Mouse (Mus musculus) gastrocnemius, postnatal 36 days (tissue): Measurements from ENCODE around the gene Zkscan3. TPM values are rescaled to one million over a fixed set of nuclear protein-coding genes. Genes with fewer than 3 reads are reported as not detected.
"Not testable (repeated sequence)": the region's sequence is repeated elsewhere in the genome, so short reads cannot be mapped to it uniquely, and the experiment has no call there.

Source experiments
- DNase-seq, 2 experiments: peaks; one replicate each; pipeline ENCODE4 v3.0.0; 2022
- intact Hi-C: fragments of 180-260 bp; cut with DNase I; formaldehyde crosslinking; loops from one replicate; pipeline ENCODE4 v1.15.1; 2025
- microRNA-seq, 2 experiments: library from miRNA; unstranded; fragments of <30 nt; microRNA quantifications; one replicate each; pipeline ENCODE4 v1.2.0; 2021
- total RNA-seq, 2 experiments: library from RNA; stranded (reverse); gene quantifications; 2 replicates each; pipeline ENCODE4 v1.2.3; 2021

The Zkscan3 gene
- total RNA-seq, 2 experiments from 2014 or later, result 14.7 to 14.9 TPM

DNA sequence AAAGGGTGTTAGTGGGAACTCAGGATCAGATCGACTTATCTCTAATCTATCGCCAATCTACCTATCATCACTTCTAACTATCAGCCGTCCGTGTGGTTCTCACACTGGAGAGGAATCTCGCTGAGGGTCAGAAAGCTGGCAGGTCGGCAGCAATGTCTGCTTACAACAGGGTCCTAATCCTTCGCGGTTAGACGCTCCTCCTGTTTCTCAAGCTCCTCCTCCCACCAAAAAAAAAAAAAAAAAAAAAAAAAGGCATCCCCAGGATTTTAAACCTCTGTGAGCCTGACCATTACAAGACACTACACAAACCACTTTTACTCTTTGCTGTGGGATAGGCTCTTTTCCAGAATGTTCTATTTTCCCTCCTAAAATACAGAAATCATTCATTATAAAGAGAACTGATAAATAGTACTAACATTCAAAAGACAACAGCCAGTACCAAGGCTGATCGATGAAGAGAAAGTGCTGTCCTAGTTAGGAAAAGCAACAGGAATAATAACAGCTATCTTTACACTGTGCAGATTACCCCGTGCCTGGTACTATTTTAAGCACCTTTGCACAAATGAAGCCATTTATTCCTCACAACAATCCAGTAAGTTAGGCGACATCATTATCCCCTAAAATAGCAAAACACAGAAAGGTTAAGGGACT is 794 bp downstream of the Zkscan3 start:
- no peak for DNase-seq
- intact Hi-C loops, result loop anchor here (5.0 to 10.0 kb wide), 3 partner anchors 51 to 131 kb away; partner anchors contain the start of genes Gm11273, Zkscan8 and Zscan26

- intact Hi-C loops, result loop anchor here (5.0 to 10.0 kb wide), 3 partner anchors 51 to 131 kb away; partner anchors contain the start of genes Gm11273, Zkscan8 and Zscan26
- DNase-seq, result no peak
Measured at GRCm38 (mm10) chr13:21401166-21401565, 1.4 kb downstream of the Zkscan3 start.

- no peak for DNase-seq
- intact Hi-C loops, result no loop called here
Measured at GRCm38 (mm10) chr13:21397486-21397885, 5.1 kb downstream of the Zkscan3 start.

- peak in 1 of 2 experiments; percentile 19 for DNase-seq
- intact Hi-C loops, result not testable (repeated sequence)
Measured at GRCm38 (mm10) chr13:21396048-21396447, 6.5 kb downstream of the Zkscan3 start.

- no peak for DNase-seq
- intact Hi-C loops, result no loop called here
Measured at GRCm38 (mm10) chr13:21395623-21396022, 6.9 kb downstream of the Zkscan3 start.

- DNase-seq, result no peak
- intact Hi-C loops, result no loop called here
Measured at GRCm38 (mm10) chr13:21395211-21395610, 7.3 kb downstream of the Zkscan3 start.

DNA sequence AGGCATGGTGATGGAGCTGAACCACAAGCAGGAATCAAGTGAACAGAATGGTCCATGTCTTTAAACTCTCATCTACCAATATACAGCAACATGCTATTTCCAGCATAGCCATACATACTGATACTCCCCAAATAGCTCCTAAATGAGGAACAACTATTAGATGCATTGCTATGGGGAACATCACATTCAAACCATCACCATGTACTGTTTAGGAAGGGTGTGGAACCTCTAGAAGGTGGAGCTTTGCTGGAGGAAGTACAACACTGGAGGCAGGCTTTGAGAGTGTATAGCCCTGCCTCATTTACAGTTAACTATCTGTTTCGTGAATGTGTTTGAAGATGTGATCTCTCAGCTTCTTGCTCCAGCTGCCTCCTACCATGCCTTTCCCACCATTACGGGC is 24.8 kb downstream of the Zkscan3 start:
- intact Hi-C loops, result no loop called here
- DNase-seq, result no peak

DNA sequence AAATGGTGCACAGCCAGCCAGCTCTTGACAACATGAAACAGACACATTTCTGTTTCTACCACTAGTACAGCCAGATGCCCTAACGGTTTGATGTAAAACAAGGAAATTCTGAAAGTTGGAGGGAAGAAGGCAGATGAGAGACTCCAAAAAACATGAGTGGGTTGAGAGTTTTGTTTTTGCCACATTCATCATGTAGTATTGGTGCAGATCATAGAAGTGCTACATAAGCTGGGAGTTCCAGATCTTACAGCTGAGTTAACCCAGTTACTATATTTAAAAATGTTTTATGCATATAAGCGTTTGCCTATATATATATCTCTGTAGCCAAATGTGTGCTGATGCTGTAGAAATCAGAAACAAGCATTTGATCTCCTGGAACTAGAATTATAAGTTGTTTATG is 29.9 kb downstream of the Zkscan3 start:
- no peak for DNase-seq
- intact Hi-C loops, result no loop called here

DNA sequence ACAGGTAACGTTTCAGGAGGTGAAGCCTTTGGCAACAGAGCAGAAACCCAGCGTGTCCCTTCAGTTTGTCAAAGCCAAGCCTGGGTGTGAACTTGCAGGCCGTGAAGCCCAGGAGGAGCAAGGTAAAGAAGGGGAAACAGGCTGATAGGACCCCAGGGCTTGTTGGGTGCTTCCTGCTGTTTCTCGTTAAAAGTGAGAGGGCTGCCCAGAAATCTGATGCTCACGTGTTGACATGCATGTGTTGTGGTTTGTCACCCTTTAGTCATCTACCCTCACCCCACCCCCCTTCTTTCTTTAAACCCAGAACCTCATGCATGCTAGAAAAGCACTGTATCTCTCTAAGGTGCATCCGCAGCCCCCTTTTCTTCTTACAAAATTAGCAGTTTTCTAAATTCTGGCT is 35.9 kb downstream of the Zkscan3 start:
- no peak for DNase-seq
- intact Hi-C loops, result loop anchor here (2.0 to 10.0 kb wide), 2 partner anchors 38 to 88 kb away; partner anchors contain the start of gene Zscan26

GRCm38 (mm10) chr13:21363719-21364118 is 38.8 kb downstream of the Zkscan3 start:
- intact Hi-C loops, result loop anchor here (5.0 to 10.0 kb wide), 2 partner anchors 91 to 169 kb away; partner anchors contain the start of genes Zkscan8 and Zscan26
- no peak for DNase-seq

DNA sequence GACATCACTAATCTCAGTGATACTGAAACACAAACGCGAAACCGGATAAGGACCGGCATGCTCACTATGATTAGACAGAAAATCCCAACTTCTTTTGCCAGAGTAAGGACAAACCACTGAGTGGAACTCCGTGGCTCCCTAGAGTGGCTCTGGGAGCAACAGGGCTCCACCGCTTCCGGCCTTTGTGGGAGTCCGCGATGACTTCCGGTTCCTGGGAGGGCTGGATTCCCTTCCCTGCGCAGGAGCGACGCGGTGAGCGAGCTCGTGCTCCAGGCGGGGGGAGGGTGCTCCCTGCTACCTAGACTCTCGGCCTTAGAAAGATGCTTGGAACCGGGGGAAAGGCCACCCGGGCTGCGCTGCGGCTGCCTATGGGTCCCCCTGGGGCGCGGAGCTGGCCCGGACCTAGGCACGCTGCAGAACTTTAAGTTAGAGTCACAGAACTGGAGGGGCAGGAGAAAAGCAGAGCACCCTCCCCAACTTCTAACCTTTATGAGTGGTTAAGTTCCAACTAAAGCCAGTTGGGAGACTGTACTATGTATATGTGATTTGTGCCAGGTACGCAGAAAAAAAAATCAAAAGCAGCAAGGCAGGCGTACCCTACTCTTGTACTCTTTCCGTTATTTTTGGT is 39.8 kb downstream of the Zkscan3 start, which contains the start of gene Zscan12:
Zscan12 (plus strand) TSS at position 200 of the 628 bp plus-strand sequence.
- intact Hi-C loops, result loop anchor here (5.0 to 10.0 kb wide), 2 partner anchors 92 to 170 kb away; partner anchors contain the start of genes Zkscan8 and Zscan26
- DNase-seq, result peak; percentile 74 to 86

DNA sequence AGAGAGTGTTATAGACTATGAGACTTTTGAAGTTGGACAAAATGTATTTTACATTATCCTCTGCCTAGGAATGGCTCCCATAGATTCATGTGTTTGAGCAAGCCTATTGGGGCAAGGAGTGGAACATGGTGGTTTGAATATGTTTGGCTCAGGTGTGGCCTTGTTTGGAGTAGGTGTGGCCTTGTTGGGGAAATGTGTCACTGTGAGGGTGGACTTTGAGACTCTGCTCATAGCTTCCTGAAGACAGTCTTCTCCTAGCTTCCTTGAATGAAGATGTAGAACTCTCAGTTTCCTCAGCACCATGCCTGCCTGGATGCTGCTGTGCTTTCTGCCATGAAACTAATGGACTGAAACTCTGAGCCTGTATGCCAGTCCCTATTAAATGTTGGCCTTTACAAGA is 52.0 kb downstream of the Zkscan3 start:
- intact Hi-C loops, result no loop called here
- DNase-seq, result no peak

DNA sequence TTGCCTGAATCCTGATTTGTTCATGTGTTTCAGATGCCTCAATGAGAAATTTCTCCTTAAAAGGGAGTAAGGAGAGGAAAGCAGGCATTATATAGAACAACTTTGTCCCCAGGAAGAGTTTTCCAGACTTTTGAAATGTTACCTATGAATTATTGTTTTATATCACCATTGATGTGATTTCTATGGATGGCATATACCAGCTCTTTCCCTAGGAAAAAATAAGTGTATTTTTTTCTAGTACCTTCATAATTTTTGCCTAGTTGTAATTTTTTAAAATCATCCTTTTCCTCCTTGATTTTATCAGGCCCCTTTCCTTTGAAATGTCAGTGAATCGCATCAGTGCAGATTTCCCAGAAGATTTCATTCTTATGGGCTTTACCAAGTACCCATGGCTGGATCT is 55.9 kb downstream of the Zkscan3 start, which contains the start of gene Olfr1367:
Olfr1367 (plus strand) TSS at position 301 of the 400 bp plus-strand sequence.
- intact Hi-C loops, result no loop called here
- DNase-seq, result no peak

Small RNAs within 50 kb of the gene (microRNA-seq; reads per million reads assigned to microRNA genes)
- gene Mir1896 (0 reads per million in 2 experiments), gene Mir6942 (0 reads per million in 2 experiments)

Other genes with a start within 250 kb of the Zkscan3 start
- gene Trim27, start 223.3 kb downstream of the Zkscan3 start, total RNA-seq, result 10 to 100 TPM; 19.8 to 20.7 TPM
- gene Gpx5, start 110.0 kb downstream of the Zkscan3 start, total RNA-seq, result not detected
- gene Gpx6, start 90.6 kb downstream of the Zkscan3 start, total RNA-seq, result not detected
- not detected for gene Olfr1367, start 55.8 kb downstream of the Zkscan3 start, total RNA-seq
- gene Zscan12, start 39.9 kb downstream of the Zkscan3 start, total RNA-seq, result 1 to 10 TPM; 4.7 to 6.7 TPM
- gene Pgbd1, start 38.3 kb upstream of the Zkscan3 start, total RNA-seq, result under 1 TPM; 0.20 to 0.36 TPM
- gene Zscan26, start 51.0 kb upstream of the Zkscan3 start, total RNA-seq, result 10 to 100 TPM in 1 of 2 experiments, 1 to 10 TPM in 1; 8.8 to 11.9 TPM
- under 1 TPM in 1 of 2 experiments, not detected in 1; 0.17 TPM for gene Nkapl, start 65.8 kb upstream of the Zkscan3 start, total RNA-seq
- gene Zkscan4, start 76.2 kb upstream of the Zkscan3 start, total RNA-seq, result under 1 TPM; 0.25 to 0.43 TPM
- not detected for gene Gm10065, start 76.7 kb upstream of the Zkscan3 start, total RNA-seq
- gene AK157302, start 92.5 kb upstream of the Zkscan3 start, total RNA-seq, result 10 to 100 TPM; 21.6 to 22.8 TPM
- 100 to 1,000 TPM; 119 to 122 TPM for gene Gm11273, start 98.7 kb upstream of the Zkscan3 start, total RNA-seq
- gene Zkscan8, start 128.4 kb upstream of the Zkscan3 start, total RNA-seq, result 1 to 10 TPM; 4.0 to 6.2 TPM
- not detected for gene Olfr1366, start 140.1 kb upstream of the Zkscan3 start, total RNA-seq
- not detected for gene Olfr1535, start 157.1 kb upstream of the Zkscan3 start, total RNA-seq
- not detected for gene Olfr1364, start 179.0 kb upstream of the Zkscan3 start, total RNA-seq
- gene Olfr1362, start 211.3 kb upstream of the Zkscan3 start, total RNA-seq, result not detected
- not detected for gene Olfr11, start 239.8 kb upstream of the Zkscan3 start, total RNA-seq